Mouse (Mus musculus) hindbrain, embryonic 11.5 days (tissue): ENCODE results near the gene Acox3. TPM values are rescaled to one million over a fixed set of nuclear protein-coding genes. Genes with fewer than 3 reads are reported as not detected.

Source experiments
- ATAC-seq: fragments of 200-750 bp; cut with Nextera tagmentation; 2 replicates; pipeline ENCODE4 v1.8.0; 2017; ENCODE audit warnings: mild to moderate bottlenecking, moderate TSS enrichment, moderate library complexity; ENCODE audit not compliant: low FRiP score
- DNase-seq: peaks from one replicate; pipeline ENCODE4 v3.0.0-alpha.2; 2015; ENCODE audit warnings: low spot score
- H3K27ac ChIP-seq: fragments of 300-500 bp; sonication (generic); 2 replicates; pipeline ENCODE4 v1.5.1; 2014; ENCODE audit warnings: mild to moderate bottlenecking, low read depth, low read length
- H3K27me3 ChIP-seq: fragments of 300-500 bp; sonication (generic); 2 replicates; pipeline ENCODE4 v1.6.1; 2014; ENCODE audit warnings: mild to moderate bottlenecking, low read length, moderate library complexity, mixed read lengths; ENCODE audit not compliant: control insufficient read depth, insufficient read depth
- H3K36me3 ChIP-seq: fragments of 300-500 bp; sonication (generic); 2 replicates; pipeline ENCODE4 v1.6.1; 2014; ENCODE audit warnings: mild to moderate bottlenecking, low read length, moderate library complexity, mixed read lengths; ENCODE audit not compliant: control insufficient read depth, insufficient read depth
- H3K4me1 ChIP-seq: fragments of 300-500 bp; sonication (generic); replicated peaks from 2 replicates; pipeline ENCODE4 v1.6.1; 2014; ENCODE audit warnings: low read length, mixed read lengths; ENCODE audit not compliant: control insufficient read depth, insufficient read depth
- H3K4me2 ChIP-seq: fragments of 300-500 bp; sonication (generic); replicated peaks from 2 replicates; pipeline ENCODE4 v1.6.1; 2014; ENCODE audit warnings: mild to moderate bottlenecking, low read depth, low read length
- H3K4me3 ChIP-seq: fragments of 300-500 bp; sonication (generic); 2 replicates; pipeline ENCODE4 v1.5.1; 2014; ENCODE audit warnings: low read depth, low read length
- H3K9ac ChIP-seq: fragments of 300-500 bp; sonication (generic); 2 replicates; pipeline ENCODE4 v1.6.1; 2014; ENCODE audit warnings: low read depth, low read length
- H3K9me3 ChIP-seq: fragments of 300-500 bp; sonication (generic); 2 replicates; pipeline ENCODE4 v1.6.1; 2016; ENCODE audit warnings: low read length; ENCODE audit not compliant: control insufficient read depth
- WGBS: fragments of 180-500 bp; shearing (Covaris S2); extraction: QIAGEN DNeasy Blood & Tissue Kit; methylation state at CpG from one replicate; pipeline ENCODE4 v1.1.7; 2014; 5-methylcytosine and 5-hydroxymethylcytosine counted together
- polyA plus RNA-seq: library from polyadenylated mRNA; unstranded; fragments of >200 nt; fragmentation: Nextera tagmentation; extraction: Ambion mirVana; gene quantifications from 2 replicates; pipeline ENCODE4 v1.2.1, GENCODE M21; 2014

Gene Acox3
- polyA plus RNA-seq, 1 experiment from 2014 or later, result 14.7 TPM

GRCm38 (mm10) chr5:35628685-35629084 lies 45.8 kb downstream of the Acox3 start:
- H3K4me2 ChIP-seq, result no peak overlapping the region
- no peaks in the 10 kb centered on the region for H3K4me1 ChIP-seq
- WGBS, result 52% methylated on average over 1 of the region's 1 CpGs
- no peaks in the 10 kb centered on the region for H3K27me3 ChIP-seq
- H3K4me3 ChIP-seq, result no peak overlapping the region
- no peaks in the 10 kb centered on the region for H3K36me3 ChIP-seq
- no peak overlapping the region for H3K27ac ChIP-seq
- H3K9me3 ChIP-seq, result no peaks in the 10 kb centered on the region
- ATAC-seq (no peak), DNase-seq (no peak)
- no peak overlapping the region for H3K9ac ChIP-seq

GRCm38 (mm10) chr5:35629333-35629732 lies 46.5 kb downstream of the Acox3 start:
- DNase-seq, result no peak
- no peak for ATAC-seq
- no peaks in the 10 kb centered on the region for H3K9me3 ChIP-seq
- no peak overlapping the region for H3K27ac ChIP-seq
- no peaks in the 10 kb centered on the region for H3K4me1 ChIP-seq
- no peak overlapping the region for H3K4me3 ChIP-seq
- H3K27me3 ChIP-seq, result no peaks in the 10 kb centered on the region
- no peak overlapping the region for H3K9ac ChIP-seq
- no peak overlapping the region for H3K4me2 ChIP-seq
- H3K36me3 ChIP-seq, result no peaks in the 10 kb centered on the region

- no peaks in the 10 kb centered on the region for H3K36me3 ChIP-seq
- DNase-seq (no peak), ATAC-seq (no peak)
- H3K9me3 ChIP-seq, result no peaks in the 10 kb centered on the region
- H3K4me2 ChIP-seq, result no peak overlapping the region
- no peaks in the 10 kb centered on the region for H3K4me1 ChIP-seq
- H3K27me3 ChIP-seq, result no peaks in the 10 kb centered on the region
- WGBS, result 86% methylated on average over 1 of the region's 1 CpGs
- H3K9ac ChIP-seq, result no peak overlapping the region
- H3K4me3 ChIP-seq, result no peak overlapping the region
- no peak overlapping the region for H3K27ac ChIP-seq
Measured at GRCm38 (mm10) chr5:35630706-35631105, 47.9 kb downstream of the Acox3 start.

- Histone ChIP-seq H3K27me3 (no peaks in the 10 kb centered on the region), H3K4me1 (no peaks in the 10 kb centered on the region), H3K36me3 (no peaks in the 10 kb centered on the region), H3K9me3 (no peaks in the 10 kb centered on the region), H3K4me3 (no peak overlapping the region), H3K27ac (no peak overlapping the region), H3K9ac (no peak overlapping the region), H3K4me2 (no peak overlapping the region)
- no peak for DNase-seq
- 92% methylated on average over 3 of the region's 3 CpGs for WGBS
- ATAC-seq, result no peak
Measured at GRCm38 (mm10) chr5:35631224-35631623, 48.4 kb downstream of the Acox3 start.

GRCm38 (mm10) chr5:35631755-35632154 lies 48.9 kb downstream of the Acox3 start:
- WGBS, result 75% methylated on average over 5 of the region's 5 CpGs
- ATAC-seq, result no peak
- H3K4me1 ChIP-seq, result no peaks in the 10 kb centered on the region

GRCm38 (mm10) chr5:35632841-35633240 lies 50.0 kb downstream of the Acox3 start:
- Histone ChIP-seq H3K4me2 (no peak overlapping the region), H3K27ac (no peak overlapping the region), H3K27me3 (no peaks in the 10 kb centered on the region), H3K36me3 (no peaks in the 10 kb centered on the region), H3K9me3 (no peaks in the 10 kb centered on the region), H3K9ac (no peak overlapping the region), H3K4me3 (no peak overlapping the region), H3K4me1 (no peaks in the 10 kb centered on the region)
- WGBS, result 86% methylated on average over 6 of the region's 6 CpGs
- ATAC-seq (no peak), DNase-seq (no peak)

More at GRCm38 (mm10) chr5:35631755-35632154, 48.9 kb downstream of the Acox3 start:
- no peak overlapping the region for H3K9ac ChIP-seq
- no peaks in the 10 kb centered on the region for H3K9me3 ChIP-seq
- no peaks in the 10 kb centered on the region for H3K36me3 ChIP-seq
- no peak overlapping the region for H3K27ac ChIP-seq
- H3K4me2 ChIP-seq, result no peak overlapping the region
- no peak for DNase-seq
- no peak overlapping the region for H3K4me3 ChIP-seq
- no peaks in the 10 kb centered on the region for H3K27me3 ChIP-seq

- H3K4me1 ChIP-seq, result no peaks in the 10 kb centered on the region
- no peak overlapping the region for H3K9ac ChIP-seq
- no peak overlapping the region for H3K4me3 ChIP-seq
- H3K9me3 ChIP-seq, result no peaks in the 10 kb centered on the region
- H3K27me3 ChIP-seq, result no peaks in the 10 kb centered on the region
- H3K36me3 ChIP-seq, result no peaks in the 10 kb centered on the region
- no peak overlapping the region for H3K27ac ChIP-seq
- WGBS, result 77% methylated on average over 2 of the region's 2 CpGs
- ATAC-seq, result no peak
- H3K4me2 ChIP-seq, result no peak overlapping the region
- no peak for DNase-seq
Measured at GRCm38 (mm10) chr5:35636016-35636415, 53.2 kb downstream of the Acox3 start.

- Histone ChIP-seq H3K4me2 (no peak overlapping the region), H3K9me3 (no peaks in the 10 kb centered on the region), H3K9ac (no peak overlapping the region), H3K27ac (no peak overlapping the region), H3K4me1 (no peaks in the 10 kb centered on the region), H3K4me3 (no peak overlapping the region), H3K27me3 (no peaks in the 10 kb centered on the region), H3K36me3 (no peaks in the 10 kb centered on the region)
- ATAC-seq (no peak), DNase-seq (no peak)
- WGBS, result 67% methylated on average over 10 of the region's 10 CpGs
Measured at GRCm38 (mm10) chr5:35641961-35642584, 59.2 kb downstream of the Acox3 start.

GRCm38 (mm10) chr5:35643401-35644048 lies 60.7 kb downstream of the Acox3 start:
- Histone ChIP-seq H3K4me3 (no peak overlapping the region), H3K9ac (no peak overlapping the region), H3K27ac (no peak overlapping the region), H3K4me1 (no peaks in the 10 kb centered on the region), H3K36me3 (no peaks in the 10 kb centered on the region), H3K4me2 (no peak overlapping the region), H3K9me3 (no peaks in the 10 kb centered on the region), H3K27me3 (no peaks in the 10 kb centered on the region)
- ATAC-seq, result no peak
- DNase-seq, result no peak
- 83% methylated on average over 9 of the region's 9 CpGs for WGBS
